Mouse (Mus musculus) embryo, embryonic 11.5 days (tissue): ENCODE measurements at regions not wholly inside any gene's neighbourhood (a gene's known extent, or its start where the extent isn't known, plus 50 kb on each side); places are given as distances from the start of the nearest gene placed in this dataset.

Experiments used
- DNase-seq: peaks from one replicate; pipeline ENCODE4 v3.0.0-alpha.2; 2012; ENCODE audit warnings: low read depth, low spot score

DNA sequence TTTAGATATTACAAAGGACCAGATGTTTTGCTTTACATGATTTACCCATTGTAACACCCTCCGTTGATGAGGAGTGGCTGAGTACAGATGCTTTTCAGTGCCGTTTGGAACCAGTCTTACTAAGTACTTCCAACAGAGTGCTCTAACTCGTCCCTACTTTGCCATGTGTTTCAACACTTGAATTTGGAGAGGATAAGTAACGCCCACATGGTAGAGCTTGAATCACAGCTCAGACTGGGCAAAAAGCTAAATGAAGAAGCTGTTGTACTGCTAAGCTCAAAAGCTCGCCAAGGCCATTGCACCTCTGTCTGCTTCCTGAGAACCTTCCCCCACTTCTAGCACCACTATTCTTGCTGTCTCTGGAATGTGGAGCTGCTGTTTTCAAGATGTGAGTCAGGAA is 471.1 kb downstream of the Nfib start:
- no peak for DNase-seq

DNA sequence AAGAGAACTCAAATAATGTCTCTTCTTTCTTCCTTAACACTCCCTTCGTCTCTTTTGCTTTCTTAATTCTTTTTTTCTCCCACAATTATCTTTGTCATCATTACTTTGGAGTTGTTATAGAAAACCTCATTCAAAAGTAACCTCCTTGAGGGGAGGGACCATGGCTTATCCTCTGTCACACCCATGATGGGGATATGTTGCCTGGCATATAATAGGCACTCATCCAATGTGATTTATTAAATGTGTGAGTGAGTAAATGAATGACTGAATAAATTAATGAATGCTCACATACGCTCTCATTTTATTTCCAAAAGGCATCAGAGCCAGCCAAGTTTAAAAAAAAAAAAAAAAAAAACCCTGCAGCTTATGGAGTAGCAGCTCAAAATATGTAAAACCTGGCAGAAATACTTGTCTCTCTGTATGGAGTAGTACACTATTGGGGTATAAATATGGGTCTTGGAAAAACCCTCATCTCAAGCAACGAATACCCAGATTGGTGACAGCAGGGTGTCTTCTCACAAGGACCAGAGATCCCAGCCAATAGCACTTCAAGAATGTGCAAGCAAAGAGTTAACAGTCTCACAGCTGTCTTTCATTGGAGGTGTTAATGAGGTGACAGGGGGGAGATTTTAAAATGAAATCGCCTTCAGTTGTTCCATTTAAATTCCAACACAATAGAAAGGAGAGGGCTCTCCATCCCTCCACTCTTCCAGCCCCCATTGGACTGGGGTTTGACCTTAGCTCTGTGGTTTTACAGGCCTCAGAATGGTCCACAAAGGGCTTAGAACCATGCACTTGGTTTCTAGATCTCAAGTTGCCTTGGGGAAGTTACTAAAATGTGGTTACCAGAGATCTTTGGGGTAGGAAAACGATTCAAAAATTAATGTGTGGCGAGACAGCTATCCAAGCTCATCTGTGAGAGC is 479.1 kb downstream of the Nfib start:
- DNase-seq: no peak

DNA sequence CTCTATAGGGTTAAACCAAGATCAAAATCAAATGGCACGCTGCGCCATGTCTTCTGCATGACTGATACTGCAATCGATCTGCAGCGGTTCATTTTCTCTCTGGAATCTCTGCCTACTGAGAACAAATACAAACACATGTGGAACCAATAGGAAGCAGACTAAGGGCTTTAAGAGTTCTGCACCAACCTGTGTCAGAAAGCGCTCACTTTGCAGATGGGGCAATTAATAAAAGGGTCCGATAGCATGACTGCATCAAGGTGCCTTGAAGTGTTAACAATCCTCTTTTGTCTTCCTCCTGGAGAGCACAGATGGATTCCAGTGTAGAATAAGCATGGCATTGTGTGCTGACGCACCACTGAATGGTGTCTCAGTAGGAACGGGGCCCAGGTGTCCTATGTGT is 484.8 kb downstream of the Nfib start:
- no peak for DNase-seq

DNA sequence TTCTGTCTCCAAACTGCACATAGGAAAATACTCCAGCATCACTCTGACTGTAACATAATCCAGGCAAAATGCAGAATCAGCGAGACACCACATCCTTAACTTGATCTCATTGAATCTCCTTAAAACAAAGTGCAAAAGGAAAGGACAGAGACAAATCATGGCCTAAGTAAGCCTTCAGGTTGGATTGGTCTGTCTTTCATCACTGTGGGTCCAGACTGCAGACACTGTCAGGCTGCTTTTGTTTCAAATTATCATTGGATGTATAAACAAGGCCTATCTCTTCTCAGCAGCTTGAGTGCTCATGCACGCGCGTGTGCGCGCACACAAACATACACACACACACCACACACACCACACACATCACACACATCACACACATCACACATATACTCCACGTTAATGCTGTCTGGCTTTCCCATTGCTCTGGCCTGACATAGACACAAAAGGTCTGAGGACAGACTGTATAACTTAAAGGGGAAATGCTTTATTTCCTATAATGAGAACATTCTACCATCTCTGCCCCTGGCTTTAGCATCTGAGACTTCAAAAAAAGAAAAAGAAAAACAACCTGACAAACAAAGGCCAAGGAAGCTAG is 485.3 kb downstream of the Nfib start:
- DNase-seq: no peak

DNA sequence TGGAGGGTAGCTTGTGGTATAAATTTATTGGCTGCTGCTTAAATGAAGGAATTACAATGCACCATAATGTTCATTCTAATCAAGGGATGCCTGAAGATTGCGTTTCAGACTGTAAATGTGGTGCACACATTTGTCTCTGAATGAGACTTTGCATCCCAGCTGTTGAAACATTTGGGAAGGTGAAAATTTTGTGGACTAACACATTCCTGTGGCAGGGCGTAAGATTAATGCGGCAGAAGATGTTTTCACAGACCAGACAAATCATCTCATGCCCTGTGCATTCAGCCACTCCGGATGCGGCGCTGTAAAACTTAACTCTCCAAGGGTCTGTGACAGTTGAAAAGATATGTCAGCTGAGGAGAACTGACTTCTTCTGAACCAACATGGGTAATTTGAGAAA is 486.9 kb downstream of the Nfib start:
- DNase-seq: no peak

DNA sequence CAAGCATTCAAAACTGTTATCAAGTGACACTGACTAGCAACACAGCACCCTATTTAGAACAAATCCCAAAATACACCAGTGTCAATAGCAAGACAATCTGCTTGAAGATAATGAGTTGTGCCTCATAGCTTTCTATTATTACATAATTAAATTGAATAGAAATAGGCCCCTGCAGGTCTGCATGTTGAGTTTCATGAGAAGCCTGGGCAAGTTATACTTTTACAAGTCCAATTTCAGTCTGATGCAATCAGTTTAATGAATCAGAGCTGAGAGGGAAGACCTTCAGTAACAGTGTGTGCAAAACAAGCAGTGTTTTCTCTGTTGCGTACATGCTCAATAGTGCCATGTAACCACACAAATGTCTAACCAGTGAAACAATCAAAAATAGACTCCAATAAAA is 498.5 kb downstream of the Nfib start:
- DNase-seq: no peak

DNA sequence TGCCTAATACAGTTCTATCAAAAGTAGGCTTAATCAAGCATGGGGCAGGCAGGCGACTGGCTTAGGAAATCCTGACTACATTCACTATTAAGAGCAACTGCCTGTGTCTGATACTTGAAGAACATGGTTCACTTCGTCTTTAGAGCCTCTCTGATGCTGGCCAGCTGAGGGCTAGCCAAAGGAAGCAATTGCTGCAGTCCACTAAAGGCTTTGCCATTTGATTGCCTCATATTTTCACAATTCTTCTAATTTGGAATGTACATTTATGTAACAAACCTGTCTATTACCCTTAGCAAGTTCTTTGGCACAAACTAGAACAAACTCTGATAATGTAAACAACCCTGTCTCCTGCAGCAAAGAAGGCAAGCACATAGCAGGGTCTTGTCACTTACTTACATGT is 505.2 kb downstream of the Nfib start:
- DNase-seq: no peak

DNA sequence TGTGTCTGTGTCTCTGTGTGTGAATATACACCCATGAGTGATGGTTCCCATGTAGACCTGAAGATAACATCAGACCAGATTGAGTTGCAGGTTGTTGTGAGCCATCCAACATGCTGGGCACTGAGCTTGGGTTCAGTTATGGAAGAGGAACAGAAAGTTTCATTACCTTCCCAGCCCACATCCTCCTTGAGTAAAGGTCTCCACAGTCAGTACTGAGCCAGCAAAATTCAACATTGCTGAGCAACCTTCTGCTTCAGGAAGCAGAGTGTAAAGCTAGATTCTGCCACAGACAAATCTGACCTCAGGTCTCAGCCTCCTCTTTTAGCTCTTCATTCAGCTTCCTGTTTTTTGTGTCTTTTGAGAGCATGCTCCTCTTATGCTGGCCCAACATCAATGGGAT is 506.4 kb downstream of the Nfib start:
- no peak for DNase-seq

DNA sequence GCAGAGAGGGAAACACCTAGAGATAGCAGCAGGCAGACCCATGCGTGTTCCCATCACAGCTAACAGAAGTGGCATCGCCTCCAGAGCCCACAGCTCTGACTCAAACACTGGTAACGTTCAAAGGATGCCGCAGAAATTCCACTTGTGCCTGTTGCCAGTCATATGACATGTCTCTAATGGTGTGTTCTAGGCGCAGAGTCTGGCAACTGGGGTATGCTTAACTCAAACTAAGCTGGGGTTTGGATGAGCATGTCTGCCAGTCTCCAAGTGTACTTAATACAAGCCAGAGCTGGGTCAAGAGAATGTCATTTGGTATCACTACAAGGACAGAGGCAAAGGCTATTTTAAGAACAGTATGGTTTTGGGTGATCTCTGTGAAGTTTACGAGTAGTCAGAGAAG is 507.9 kb downstream of the Nfib start:
- DNase-seq: no peak

DNA sequence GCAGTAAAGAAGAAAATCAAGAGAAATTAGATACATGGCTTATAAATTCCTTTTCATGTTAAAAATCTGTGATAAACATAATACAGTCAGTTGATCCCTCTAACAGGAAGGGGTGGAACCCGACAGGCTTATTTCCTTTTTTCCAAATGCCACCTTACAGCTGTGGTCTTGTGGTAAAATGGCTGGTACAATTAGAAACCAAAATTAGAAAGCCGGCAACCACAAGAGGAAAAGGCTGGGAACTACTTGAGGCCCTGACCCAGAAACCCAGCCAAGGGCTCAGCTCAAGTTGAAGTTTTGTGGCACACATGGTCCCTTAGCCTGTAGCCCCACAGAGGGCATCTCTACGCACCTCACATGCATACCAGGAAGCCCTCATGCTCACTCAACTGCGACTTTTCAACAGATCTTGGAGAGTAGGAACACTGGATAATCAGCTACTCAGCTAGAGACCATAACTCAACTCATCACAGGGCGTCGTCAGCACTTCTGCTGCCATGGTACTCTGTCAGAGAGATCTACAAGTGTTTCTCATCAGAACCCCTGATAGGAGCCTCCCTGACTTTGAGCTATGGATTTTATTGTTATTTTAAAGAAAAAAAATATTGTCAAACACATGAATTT is 509.4 kb downstream of the Nfib start:
- no peak for DNase-seq

DNA sequence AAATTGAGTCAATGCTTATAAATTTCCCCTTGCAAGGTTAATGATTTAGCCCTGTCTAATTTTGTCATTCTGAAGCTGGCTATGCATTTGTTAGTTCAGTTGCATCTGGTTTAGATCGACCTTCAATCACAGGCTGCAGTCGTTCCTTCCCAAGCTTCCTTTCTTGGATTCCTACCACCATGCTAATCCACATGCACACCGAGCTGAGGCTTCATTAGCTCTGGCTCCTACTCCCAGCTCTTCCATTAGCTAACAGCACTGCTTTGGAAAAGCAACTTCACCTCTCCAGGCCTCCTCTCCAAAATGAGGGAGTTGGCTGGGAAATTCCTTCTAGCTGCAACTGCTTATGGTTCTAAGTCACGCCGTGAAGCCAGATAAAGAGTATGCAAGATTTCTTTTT is 511.6 kb downstream of the Nfib start:
- no peak for DNase-seq

DNA sequence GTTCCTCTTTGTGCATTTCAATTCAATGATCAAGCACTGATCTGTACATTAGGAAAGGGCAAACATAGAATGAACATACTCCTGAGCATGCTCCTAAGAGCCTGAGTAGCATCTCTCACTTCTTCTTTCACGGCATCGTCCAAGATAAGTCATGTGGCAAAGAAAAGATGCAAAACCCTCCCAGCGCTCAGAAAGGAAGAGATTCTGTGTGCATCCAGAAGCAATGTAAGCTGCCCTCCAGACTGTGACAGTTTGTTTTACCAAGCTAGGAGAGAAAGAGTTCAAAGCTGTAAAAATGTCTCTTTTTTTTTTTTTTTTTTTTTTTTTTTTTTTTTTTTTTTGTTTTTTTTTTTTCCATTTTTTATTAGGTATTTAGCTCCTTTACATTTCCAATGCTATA is 518.7 kb downstream of the Nfib start:
- DNase-seq: no peak

DNA sequence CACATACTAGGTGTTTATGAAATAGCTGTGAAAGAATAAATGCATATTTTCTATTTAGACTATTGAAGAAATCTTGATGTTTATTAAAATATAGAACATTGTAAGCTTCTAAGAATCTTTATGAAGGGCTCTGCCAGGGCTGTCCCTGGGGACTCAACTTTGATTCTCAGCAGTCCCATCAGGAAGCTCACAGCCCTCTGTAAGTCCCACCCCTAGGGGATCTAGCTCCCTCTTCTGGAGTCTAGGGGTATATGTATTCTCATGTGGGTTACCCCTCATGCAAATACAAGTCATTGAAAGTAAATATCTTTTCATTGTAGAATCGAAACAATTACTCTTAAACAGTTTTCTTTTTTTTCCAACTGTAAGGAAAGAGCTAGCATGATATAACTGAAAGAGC is 521.6 kb downstream of the Nfib start:
- no peak for DNase-seq

DNA sequence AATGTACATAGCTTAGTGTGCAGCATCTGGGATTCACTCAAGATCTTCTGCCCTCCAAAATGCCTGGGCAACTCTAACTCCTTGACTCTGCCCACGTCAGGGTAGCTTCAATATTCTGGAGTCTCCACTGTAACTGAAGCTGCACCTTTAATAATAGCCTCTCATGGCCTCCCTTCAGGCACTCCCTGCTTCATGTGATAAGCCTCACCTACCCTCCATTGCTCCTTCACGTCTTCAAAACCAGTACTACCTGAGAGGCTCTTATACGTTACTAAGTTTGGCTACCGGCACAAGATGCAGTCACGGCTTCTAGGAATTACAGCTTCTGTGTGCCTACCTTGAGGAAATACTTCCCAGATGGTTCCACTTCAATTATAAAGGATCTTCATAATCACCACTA is 527.4 kb downstream of the Nfib start:
- DNase-seq: no peak

DNA sequence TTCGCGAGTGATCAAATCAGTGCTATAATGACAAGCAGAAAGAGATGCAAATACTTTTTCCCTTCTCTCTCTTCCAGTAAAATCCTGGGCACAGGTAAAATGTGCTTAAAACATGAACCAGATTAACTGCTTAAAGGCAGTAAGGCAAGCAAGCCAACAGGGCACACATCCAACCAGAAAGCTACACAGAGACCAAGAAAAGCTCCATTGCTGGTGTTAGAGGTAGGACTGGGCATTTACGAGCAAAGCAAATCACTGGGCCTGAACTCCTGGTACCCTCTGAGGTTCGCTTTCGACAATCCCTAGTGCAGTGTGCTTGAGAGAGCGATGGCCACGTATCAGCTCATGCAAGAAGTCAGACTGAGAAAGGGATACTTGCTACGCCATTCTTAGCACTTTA is 528.8 kb downstream of the Nfib start:
- DNase-seq: no peak

DNA sequence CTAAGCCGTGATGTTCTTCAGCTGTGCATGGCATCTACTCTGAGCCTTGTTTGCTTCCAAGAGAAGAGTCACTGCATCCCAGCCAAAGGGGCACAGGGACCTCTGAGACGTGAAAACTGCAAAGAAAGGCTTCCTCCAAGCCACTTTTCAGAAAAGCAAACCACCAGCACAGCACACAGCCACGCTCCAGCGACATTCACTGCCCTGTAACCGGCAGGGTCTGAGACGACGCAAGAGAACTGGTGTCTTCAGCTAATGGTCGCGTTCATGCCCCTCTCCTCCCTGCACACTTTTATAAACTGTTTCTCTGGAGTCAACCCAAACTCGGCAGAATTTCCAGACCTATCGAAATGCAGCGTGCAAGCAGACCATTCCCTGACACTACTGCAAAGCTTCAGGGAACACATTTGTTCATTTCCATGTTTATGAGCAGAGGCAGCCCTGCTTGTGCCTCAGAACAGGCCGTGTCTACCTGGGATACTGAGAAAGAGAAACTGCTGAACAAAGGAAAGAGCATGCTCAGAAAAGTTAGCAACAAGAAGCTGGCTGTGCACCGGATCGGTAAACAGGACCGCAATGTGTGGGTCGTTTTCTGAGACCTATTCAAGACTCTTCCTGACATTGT is 532.0 kb downstream of the Nfib start:
- no peak for DNase-seq

DNA sequence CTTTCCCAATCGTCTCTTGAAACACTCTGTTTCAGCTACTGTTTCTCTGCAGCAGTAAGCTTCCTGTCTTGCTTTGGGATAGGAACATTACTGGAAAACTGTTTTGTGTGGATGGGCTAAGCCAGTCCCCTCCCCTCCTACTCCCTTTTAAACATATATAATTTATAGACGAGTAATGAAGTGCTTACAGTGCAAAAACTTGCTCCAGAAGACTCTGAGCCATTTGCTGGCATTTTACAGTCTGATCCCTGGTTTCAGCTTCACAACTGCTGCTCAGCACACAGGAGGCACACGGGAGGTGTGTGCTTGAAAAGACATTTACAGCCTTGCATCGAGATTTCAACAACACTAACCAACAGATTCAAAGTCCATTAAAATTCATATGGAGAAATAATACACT is 534.6 kb downstream of the Nfib start:
- DNase-seq: no peak

DNA sequence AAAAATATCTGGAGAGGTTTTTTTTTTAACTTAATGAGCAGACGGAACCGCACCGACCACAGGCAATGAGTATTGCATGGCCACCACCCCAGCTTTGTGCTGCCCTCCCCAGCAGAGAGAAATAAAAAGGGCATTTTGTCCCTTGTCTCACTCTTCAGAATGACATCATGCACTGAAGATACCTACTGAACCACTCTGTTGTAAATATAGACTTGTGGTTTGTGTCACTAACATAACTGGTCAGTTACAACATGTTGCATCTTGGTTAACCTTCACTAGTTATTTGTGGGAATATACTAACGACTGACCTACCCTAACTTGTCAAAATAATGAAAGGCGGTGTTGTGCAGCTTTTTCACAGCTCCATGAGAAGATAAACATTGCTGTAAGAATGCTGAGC is 537.5 kb downstream of the Nfib start:
- no peak for DNase-seq

DNA sequence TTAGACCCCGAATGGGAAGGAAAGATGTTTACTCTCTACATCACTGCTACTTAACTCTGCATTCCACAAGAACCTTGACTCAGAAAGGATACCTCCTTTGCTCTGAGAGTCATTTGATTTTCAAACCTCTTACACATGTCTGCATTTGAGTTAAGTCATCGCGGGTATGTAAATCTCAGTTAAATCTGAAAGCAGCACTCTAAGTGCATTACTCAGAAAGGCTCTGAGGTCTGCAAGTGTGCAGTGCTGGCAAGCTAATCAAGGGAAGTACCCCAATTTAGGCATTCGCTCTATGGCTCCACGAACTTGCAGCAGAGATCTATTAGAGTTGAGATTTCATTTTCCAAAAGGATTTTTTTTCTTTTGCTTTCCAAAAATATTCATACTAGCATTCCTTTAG is 538.2 kb downstream of the Nfib start:
- no peak for DNase-seq

DNA sequence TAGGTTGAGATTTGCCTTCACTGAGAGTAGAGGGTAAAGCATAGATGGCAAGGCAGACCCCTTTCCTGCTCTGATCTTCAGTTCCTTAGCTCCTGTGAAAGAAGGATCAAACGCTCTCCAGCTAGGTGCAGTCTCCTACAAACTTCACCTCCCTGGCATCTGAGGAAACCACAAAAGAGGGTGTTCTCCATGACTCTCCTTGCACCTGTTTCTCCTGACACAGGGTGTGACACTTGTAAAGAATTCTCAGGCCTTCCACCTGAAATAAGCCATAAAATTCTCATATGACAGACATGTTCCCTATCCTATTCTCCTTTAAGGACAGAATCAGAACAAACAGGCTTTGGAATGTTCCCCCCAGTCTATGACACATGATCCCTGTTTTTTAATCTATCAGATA is 538.7 kb downstream of the Nfib start:
- no peak for DNase-seq

DNA sequence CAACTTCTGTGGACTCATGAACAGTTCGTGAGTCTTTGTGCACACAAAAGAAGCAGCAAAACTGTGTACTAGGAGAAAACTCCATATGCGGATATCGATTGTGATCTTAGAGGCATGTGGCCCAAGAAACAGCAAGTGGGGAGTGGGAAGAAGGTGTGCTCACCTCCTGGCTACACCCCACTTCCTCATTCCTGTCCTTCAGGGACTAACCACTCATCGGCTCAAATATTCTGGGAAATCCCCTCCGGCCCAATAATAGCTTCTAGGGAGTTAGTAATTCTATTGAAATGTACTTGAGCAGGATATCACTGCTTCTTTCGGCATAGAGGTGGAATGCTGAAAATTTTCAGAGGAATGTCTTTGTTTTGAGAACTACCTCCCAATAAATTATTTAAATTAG is 539.5 kb downstream of the Nfib start:
- no peak for DNase-seq

DNA sequence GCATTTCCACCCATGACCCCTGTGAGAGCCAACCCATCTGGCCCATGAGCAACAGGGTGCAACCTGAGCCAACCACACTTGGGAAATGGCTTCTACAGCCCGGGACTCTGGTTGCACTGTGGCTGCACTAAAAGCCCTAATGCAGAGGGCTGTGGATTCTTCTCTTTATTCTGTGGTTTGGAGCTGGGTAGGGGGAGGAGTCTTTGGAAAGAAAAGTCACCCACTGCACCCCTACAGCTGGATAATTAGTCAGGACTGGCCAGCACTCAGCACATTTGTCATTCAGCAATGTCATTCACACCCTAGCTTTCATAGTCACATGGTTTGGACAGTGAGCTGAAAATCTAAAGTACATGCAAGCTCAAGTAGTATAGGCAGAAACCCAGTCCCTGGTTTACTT is 541.5 kb downstream of the Nfib start:
- DNase-seq: no peak

DNA sequence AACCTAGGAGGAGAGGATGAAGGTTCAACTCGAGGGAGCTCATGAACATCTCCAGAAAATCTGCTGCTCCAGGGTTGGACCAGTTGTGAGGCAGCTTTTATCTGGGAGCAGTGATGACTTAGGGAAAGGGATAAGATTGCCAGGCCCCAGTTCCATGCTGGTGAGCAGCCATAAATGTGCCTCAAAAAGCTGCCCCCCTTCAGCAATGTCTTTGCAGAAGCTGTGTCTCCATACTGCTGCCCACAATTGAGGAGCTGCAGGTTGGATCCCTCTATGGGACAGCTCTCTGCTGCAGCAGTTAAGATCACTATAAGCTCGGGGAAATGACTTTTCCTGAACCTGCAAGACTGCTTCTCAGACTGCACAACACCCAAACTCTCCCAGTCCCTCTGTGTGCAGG is 543.7 kb downstream of the Nfib start:
- DNase-seq: no peak
